Mouse (Mus musculus) midbrain, embryonic 10.5 days (tissue): Measurements from ENCODE around the gene Necap2. TPM values are rescaled to one million over a fixed set of nuclear protein-coding genes. Genes with fewer than 3 reads are reported as not detected.

Source experiments
- DNase-seq: peaks from one replicate; pipeline ENCODE4 v3.0.0-alpha.2; 2017; ENCODE audit warnings: low spot score
- H3K27ac ChIP-seq: fragments of 300-500 bp; sonication (generic); replicated peaks from 2 replicates; pipeline ENCODE4 v1.5.1; 2016; ENCODE audit warnings: mild to moderate bottlenecking
- H3K27me3 ChIP-seq: fragments of 300-500 bp; sonication (generic); 2 replicates; pipeline ENCODE4 v1.6.1; 2016; ENCODE audit warnings: low read depth, mild to moderate bottlenecking; ENCODE audit not compliant: poor library complexity, severe bottlenecking
- H3K36me3 ChIP-seq: fragments of 300-500 bp; sonication (generic); 2 replicates; pipeline ENCODE4 v1.6.1; 2016; ENCODE audit warnings: mild to moderate bottlenecking, moderate library complexity
- H3K4me1 ChIP-seq: fragments of 300-500 bp; sonication (generic); 2 replicates; pipeline ENCODE4 v1.6.1; 2016
- H3K4me3 ChIP-seq: fragments of 300-500 bp; sonication (generic); 2 replicates; pipeline ENCODE4 v1.5.1; 2016; ENCODE audit warnings: mild to moderate bottlenecking, moderate library complexity
- H3K9me3 ChIP-seq: fragments of 300-500 bp; sonication (generic); replicated peaks from 2 replicates; pipeline ENCODE4 v1.6.1; 2016; ENCODE audit warnings: mild to moderate bottlenecking
- WGBS: fragments of 180-500 bp; shearing (Covaris S2); methylation state at CpG from one replicate; pipeline ENCODE4 v1.1.7; 2016; 5-methylcytosine and 5-hydroxymethylcytosine counted together
- polyA plus RNA-seq: library from polyadenylated mRNA; unstranded; fragments of >200 nt; fragmentation: Nextera tagmentation; extraction: Ambion mirVana; gene quantifications from 2 replicates; pipeline ENCODE4 v1.2.1, GENCODE M21; 2016

Necap2 gene
- polyA plus RNA-seq, 1 experiment from 2014 or later, result 54.8 TPM

GRCm38 (mm10) chr4:141052442-141052841, 25.7 kb downstream of the Necap2 start:
- Histone ChIP-seq H3K36me3 (peaks cover 62% of the 10 kb centered on the region), H3K9me3 (no peaks in the 10 kb centered on the region), H3K27ac (peak overlapping the region; percentile 88), H3K27me3 (no peaks in the 10 kb centered on the region), H3K4me1 (peaks cover 81% of the 10 kb centered on the region), H3K4me3 (peak overlapping the region; percentile 40)
- WGBS, result 80% methylated on average over 12 of the region's 12 CpGs
- no peak for DNase-seq

GRCm38 (mm10) chr4:141049476-141049835, 28.7 kb downstream of the Necap2 start:
- 24% methylated on average over 4 of the region's 4 CpGs for WGBS
- Histone ChIP-seq H3K27ac (peak overlapping the region; percentile 84), H3K27me3 (no peaks in the 10 kb centered on the region), H3K4me1 (peaks cover 83% of the 10 kb centered on the region), H3K4me3 (peak overlapping the region; percentile 38), H3K9me3 (no peaks in the 10 kb centered on the region), H3K36me3 (peaks cover 56% of the 10 kb centered on the region)
- DNase-seq, result peak; percentile 85

DNA sequence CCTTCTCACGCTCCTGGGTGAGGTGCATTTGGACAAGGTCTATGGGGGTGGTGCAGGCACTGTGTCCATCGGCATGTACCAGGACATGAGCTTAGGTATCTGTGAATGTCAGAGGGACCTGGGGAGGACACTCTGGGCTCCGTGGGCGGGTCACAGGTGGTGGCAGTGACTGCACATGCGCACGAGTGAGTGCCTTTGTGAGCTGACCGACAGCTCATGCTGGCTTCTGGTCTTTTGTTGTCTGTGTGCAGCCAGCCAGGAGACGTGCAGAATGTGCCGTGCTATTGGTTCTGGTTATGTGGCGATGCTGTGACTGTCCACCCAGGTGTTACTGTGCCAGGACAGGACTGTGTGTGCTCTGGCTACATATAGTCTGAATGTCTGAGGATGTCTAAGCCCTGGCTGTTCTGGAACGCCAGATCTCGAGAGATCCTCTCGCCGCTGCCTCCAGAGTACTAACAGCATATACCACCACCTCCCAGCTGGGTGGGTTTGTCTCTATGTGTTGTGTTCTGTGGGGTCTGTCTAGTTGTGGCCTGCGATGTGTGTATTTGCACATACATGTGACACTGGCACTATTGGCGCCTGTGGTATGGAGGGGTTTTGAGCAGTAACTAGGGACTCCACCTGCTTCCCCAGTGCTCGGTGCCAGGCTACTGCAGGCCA, 29.2 kb downstream of the Necap2 start:
- H3K4me1 ChIP-seq, result peaks cover 78% of the 10 kb centered on the region

DNA sequence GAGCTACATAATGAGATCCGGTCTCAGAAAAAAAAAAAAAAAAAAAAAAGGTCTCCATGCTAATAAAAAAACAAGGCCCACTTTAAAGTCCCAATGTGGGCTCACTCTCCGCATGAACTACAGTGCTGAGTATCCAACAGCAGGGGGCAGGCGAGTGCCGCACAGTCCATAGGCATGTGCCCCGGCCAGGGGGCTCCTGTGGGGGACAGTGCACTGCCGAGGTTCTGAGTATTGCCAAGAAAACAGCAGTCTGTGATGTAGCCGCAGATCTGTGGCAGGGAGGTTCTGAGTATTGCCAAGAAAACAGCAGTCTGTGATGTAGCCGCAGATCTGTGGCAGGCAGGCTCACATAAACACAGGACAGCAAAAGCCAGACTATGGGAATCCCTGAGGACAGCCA, 33.3 kb downstream of the Necap2 start:
- WGBS, result 29% methylated on average over 8 of the region's 8 CpGs
- H3K4me1 ChIP-seq, result peaks cover 44% of the 10 kb centered on the region
- H3K27ac ChIP-seq, result 0 out of 2 replicates have a peak overlapping the region, but pooled peaks have one; percentile 0
- H3K27me3 ChIP-seq, result no peaks in the 10 kb centered on the region
- H3K36me3 ChIP-seq, result peaks cover 80% of the 10 kb centered on the region
- no peak overlapping the region for H3K4me3 ChIP-seq
- no peaks in the 10 kb centered on the region for H3K9me3 ChIP-seq
- peak; percentile 75 for DNase-seq

More for the DNA sequence above, 29.2 kb downstream of the Necap2 start:
- Histone ChIP-seq H3K9me3 (no peaks in the 10 kb centered on the region), H3K4me3 (peak overlapping the region; percentile 38), H3K36me3 (peaks cover 57% of the 10 kb centered on the region), H3K27ac (peak overlapping the region; percentile 84), H3K27me3 (no peaks in the 10 kb centered on the region)
- 41% methylated on average over 17 of the region's 17 CpGs for WGBS
- peak; percentile 53 for DNase-seq

GRCm38 (mm10) chr4:141041117-141041516, 37.0 kb downstream of the Necap2 start:
- Histone ChIP-seq H3K27ac (no peak overlapping the region), H3K36me3 (peaks cover 92% of the 10 kb centered on the region), H3K4me1 (peaks cover 8% of the 10 kb centered on the region; the same call in 1 of the 2 replicates), H3K27me3 (no peaks in the 10 kb centered on the region), H3K9me3 (no peaks in the 10 kb centered on the region), H3K4me3 (no peak overlapping the region)
- no peak for DNase-seq
- WGBS, result 54% methylated on average over 12 of the region's 12 CpGs

DNA sequence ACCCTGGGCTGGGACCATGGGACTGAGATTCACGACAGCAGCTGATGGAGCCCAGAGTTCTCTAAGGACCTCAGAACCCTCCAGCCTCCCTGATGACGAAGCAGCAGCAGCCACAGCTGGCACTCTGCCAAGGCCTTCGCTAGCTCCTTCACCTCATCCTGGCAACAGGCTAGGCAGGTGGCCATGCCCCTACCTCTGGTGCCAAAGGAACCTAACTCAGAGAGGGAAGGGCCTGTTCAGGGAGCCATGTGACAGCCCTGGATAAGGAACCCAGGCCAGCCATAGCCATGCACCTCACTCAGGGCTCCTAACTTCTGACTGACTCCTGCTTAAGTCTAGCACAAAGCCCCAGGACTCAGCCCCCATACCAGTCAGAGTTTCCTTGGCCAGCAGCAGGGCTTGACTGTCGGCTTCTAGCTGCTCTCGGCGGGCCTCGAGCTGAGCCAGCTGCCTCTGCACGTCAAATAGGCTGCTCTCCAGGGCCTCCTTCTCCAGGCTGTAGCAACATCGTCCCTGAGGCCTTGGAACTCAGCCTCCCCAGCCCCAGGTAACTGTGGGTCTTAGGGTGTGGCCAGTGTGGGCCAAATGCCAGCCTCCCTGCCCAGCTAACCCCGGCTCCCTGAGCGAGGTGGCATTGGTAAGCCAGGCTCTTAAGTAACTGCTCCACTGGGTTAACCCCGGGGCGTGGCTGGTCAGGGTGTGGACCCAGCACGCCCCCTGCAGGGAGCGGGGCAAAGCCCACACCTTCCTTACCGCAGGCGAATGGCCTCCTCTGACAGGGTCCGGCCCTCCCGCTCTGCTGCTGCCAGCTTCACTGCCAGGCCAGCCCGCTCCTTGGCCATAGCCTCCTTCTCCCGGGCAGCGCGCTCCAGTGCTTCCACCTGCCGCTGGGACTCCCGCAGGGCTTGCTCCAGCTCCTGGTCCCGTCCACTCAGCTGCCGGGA, 44.3 kb downstream of the Necap2 start:
- Histone ChIP-seq H3K4me1 (no peaks in the 10 kb centered on the region), H3K27me3 (no peaks in the 10 kb centered on the region), H3K36me3 (peaks cover 96% of the 10 kb centered on the region), H3K4me3 (no peak overlapping the region), H3K27ac (0 out of 2 replicates have a peak overlapping the region, but pooled peaks have one; percentile 17), H3K9me3 (no peaks in the 10 kb centered on the region)
- WGBS, result 88% methylated on average over 27 of the region's 27 CpGs
- DNase-seq, result no peak

DNA sequence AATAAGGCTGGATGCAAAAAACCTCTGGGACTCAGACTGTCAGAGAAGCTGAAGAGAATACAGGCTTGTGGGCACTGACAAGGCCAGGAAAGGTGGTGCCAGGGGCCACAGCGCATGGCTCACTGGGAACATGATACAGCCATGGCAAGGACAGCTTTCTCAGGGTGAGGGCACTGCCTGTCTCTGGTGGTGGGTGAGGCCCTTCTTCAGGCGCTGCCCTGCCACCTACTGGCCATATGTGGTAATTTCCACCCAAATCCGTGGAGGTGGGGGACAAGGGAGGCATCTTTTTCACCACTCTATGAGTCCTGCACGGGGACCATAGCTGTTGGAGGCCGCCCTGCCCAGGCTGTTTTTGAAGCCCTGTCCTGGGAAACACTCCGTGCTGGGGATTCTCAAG, 46.4 kb downstream of the Necap2 start:
- Histone ChIP-seq H3K9me3 (no peaks in the 10 kb centered on the region), H3K27ac (no peak overlapping the region), H3K27me3 (no peaks in the 10 kb centered on the region), H3K36me3 (peaks cover 96% of the 10 kb centered on the region), H3K4me3 (no peak overlapping the region), H3K4me1 (no peaks in the 10 kb centered on the region)
- peak; percentile 76 for DNase-seq
- WGBS, result 17% methylated on average over 6 of the region's 6 CpGs

GRCm38 (mm10) chr4:141030541-141031206, 47.5 kb downstream of the Necap2 start:
- Histone ChIP-seq H3K36me3 (peaks cover 96% of the 10 kb centered on the region), H3K27me3 (no peaks in the 10 kb centered on the region), H3K9me3 (no peaks in the 10 kb centered on the region), H3K27ac (peak overlapping the region; percentile 17; the same call in 1 of the 2 replicates), H3K4me1 (no peaks in the 10 kb centered on the region), H3K4me3 (no peak overlapping the region)
- 90% methylated on average over 18 of the region's 18 CpGs for WGBS
- no peak for DNase-seq

DNA sequence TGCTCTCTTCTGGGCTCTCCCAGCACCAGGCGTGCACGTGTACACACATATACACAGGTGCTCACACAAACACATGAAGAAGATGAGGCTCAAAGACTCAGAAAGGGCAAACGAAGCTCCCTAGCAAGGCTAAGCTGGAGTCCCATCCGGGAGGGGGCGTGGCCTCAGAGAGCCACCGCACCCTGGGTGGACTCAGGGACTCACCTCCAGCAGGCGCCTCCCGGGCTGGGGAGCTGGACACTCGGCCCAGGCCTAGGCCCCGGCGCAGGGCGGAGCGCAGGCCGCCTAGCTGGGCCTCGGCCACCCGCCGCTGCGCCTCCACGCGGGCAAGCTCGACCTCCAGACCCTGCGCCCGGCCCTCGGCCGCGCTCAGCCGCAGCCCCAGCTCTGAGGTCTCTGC, 53.2 kb downstream of the Necap2 start:
- WGBS, result 73% methylated on average over 27 of the region's 27 CpGs
- Histone ChIP-seq H3K27me3 (no peaks in the 10 kb centered on the region), H3K4me3 (no peak overlapping the region), H3K4me1 (peaks cover 23% of the 10 kb centered on the region), H3K9me3 (no peaks in the 10 kb centered on the region), H3K36me3 (peaks cover 97% of the 10 kb centered on the region), H3K27ac (no peak overlapping the region)
- no peak for DNase-seq

- Histone ChIP-seq H3K36me3 (peaks cover 97% of the 10 kb centered on the region), H3K4me3 (no peak overlapping the region), H3K9me3 (no peaks in the 10 kb centered on the region), H3K27ac (no peak overlapping the region), H3K4me1 (peaks cover 32% of the 10 kb centered on the region), H3K27me3 (no peaks in the 10 kb centered on the region)
- 86% methylated on average over 9 of the region's 9 CpGs for WGBS
- DNase-seq, result no peak
Measured at GRCm38 (mm10) chr4:141024052-141024451, 54.1 kb downstream of the Necap2 start.

DNA sequence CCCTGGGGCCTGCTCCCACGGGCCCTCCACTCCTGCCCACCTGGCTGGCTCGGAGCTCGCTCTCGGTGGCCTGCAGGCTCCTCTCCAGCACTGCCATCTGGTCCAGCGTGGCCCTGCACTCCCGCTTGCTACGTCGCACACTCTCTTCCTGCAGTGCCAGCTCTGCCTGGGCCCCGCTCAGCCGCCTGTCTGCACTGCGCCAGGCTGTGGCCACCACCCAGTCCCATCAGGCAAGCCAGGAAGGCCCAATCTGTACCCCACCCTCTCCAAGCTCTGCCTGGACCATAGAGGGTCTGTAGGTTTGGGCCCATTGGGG, 56.6 kb downstream of the Necap2 start:
- Histone ChIP-seq H3K4me3 (peak overlapping the region; percentile 31; the same call in 1 of the 2 replicates), H3K27me3 (no peaks in the 10 kb centered on the region), H3K9me3 (no peaks in the 10 kb centered on the region), H3K27ac (peak overlapping the region; percentile 89), H3K4me1 (peaks cover 38% of the 10 kb centered on the region), H3K36me3 (peaks cover 97% of the 10 kb centered on the region)
- DNase-seq, result no peak
- 78% methylated on average over 11 of the region's 11 CpGs for WGBS

GRCm38 (mm10) chr4:141020811-141021613, 57.1 kb downstream of the Necap2 start:
- DNase-seq, result peak; percentile 73
- H3K27ac ChIP-seq, result peak overlapping the region; percentile 89
- peaks cover 97% of the 10 kb centered on the region for H3K36me3 ChIP-seq
- no peaks in the 10 kb centered on the region for H3K27me3 ChIP-seq
- no peaks in the 10 kb centered on the region for H3K9me3 ChIP-seq
- peaks cover 38% of the 10 kb centered on the region for H3K4me1 ChIP-seq
- H3K4me3 ChIP-seq, result peak overlapping the region; percentile 31
- 37% methylated on average over 14 of the region's 14 CpGs for WGBS
